In genomic region chr17:28622300-28622759, GRCm38 (mm10) we compare ENCODE assay signal across 8 mouse cellular contexts. TPM values are rescaled to one million over a fixed set of nuclear protein-coding genes. Genes with fewer than 3 reads are reported as not detected.
DNase-seq lines count a peak whose midpoint lies in the region; ATAC-seq and TF ChIP-seq lines count a peak whose summit lies in the region.

Gene Srpk1, minus strand, starts transcription at chr17:28622709.

- H3K4me1 ChIP-seq in forebrain, embryonic 11.5 days (replicated peaks; ENCODE audit: control insufficient read depth, insufficient read depth, low read length): peaks cover 6% of the 10 kb centered on the region
- peaks cover 15% of the 10 kb centered on the region for H3K4me1 ChIP-seq in heart, embryonic 16.5 days (ENCODE audit: control insufficient read depth, insufficient read depth, low read length)
- peaks cover 49% of the 10 kb centered on the region for H3K4me1 ChIP-seq in liver, embryonic 15.5 days (replicated peaks)
- peaks cover 27% of the 10 kb centered on the region for H3K4me1 ChIP-seq in neural tube, embryonic 12.5 days
- peaks cover 13% of the 10 kb centered on the region for H3K4me1 ChIP-seq in testis, adult 2 months (ENCODE audit: control insufficient read depth, insufficient read depth, low read length)

- H3K27me3 ChIP-seq in forebrain, embryonic 11.5 days (ENCODE audit: control insufficient read depth, insufficient read depth, low read length): no peaks in the 10 kb centered on the region
- H3K27me3 ChIP-seq in heart, embryonic 16.5 days (ENCODE audit: control insufficient read depth, insufficient read depth, low read length): no peaks in the 10 kb centered on the region
- 0 out of 2 replicates have a peak, but pooled peaks cover 2% of the 10 kb centered on the region for H3K27me3 ChIP-seq in liver, embryonic 15.5 days
- no peaks in the 10 kb centered on the region for H3K27me3 ChIP-seq in neural tube, embryonic 12.5 days (replicated peaks)
- H3K27me3 ChIP-seq in testis, adult 2 months (ENCODE audit: control insufficient read depth, insufficient read depth, low read length): no peaks in the 10 kb centered on the region

- TF ChIP-seq CTCF in testis, adult 2 months (IDR thresholded peaks at IDR 0.05; ENCODE audit: control insufficient read depth, insufficient read depth, insufficient replicate concordance, low read depth, low read length): no peak

- peaks cover 5% of the 10 kb centered on the region for H3K36me3 ChIP-seq in forebrain, embryonic 11.5 days (ENCODE audit: control insufficient read depth, insufficient read depth, low read length)
- H3K36me3 ChIP-seq in heart, embryonic 16.5 days (ENCODE audit: control insufficient read depth, insufficient read depth): 0 out of 2 replicates have a peak, but pooled peaks cover 6% of the 10 kb centered on the region
- 0 out of 2 replicates have a peak, but pooled peaks cover 12% of the 10 kb centered on the region for H3K36me3 ChIP-seq in liver, embryonic 15.5 days (replicated peaks)
- peaks cover 21% of the 10 kb centered on the region for H3K36me3 ChIP-seq in neural tube, embryonic 12.5 days
- peaks cover 1% of the 10 kb centered on the region for H3K36me3 ChIP-seq in testis, adult 2 months (ENCODE audit: control insufficient read depth, insufficient read depth, low read length)

- H3K27ac ChIP-seq in forebrain, embryonic 11.5 days (ENCODE audit: low read depth, low read length): peak within 1 kb of the TSS; percentile 81
- peak within 1 kb of the TSS; percentile 84 for H3K27ac ChIP-seq in heart, embryonic 16.5 days (ENCODE audit: low read length)
- peak within 1 kb of the TSS; percentile 80 for H3K27ac ChIP-seq in liver, embryonic 15.5 days (replicated peaks)
- H3K27ac ChIP-seq in neural tube, embryonic 12.5 days: peak within 1 kb of the TSS; percentile 88
- H3K27ac ChIP-seq in testis, adult 2 months (ENCODE audit: control insufficient read depth, insufficient read depth, low read depth, low read length): peak within 1 kb of the TSS; percentile 93

- TF ChIP-seq POLR2A in testis, adult 2 months (IDR thresholded peaks at IDR 0.05; ENCODE audit: control insufficient read depth, low read depth, low read length): peak; percentile 88

- peak within 1 kb of the TSS; percentile 97 for H3K9ac ChIP-seq in forebrain, embryonic 11.5 days (ENCODE audit: low read length)
- H3K9ac ChIP-seq in heart, embryonic 16.5 days (ENCODE audit: low read length): peak within 1 kb of the TSS; percentile 98
- H3K9ac ChIP-seq in liver, embryonic 15.5 days: peak within 1 kb of the TSS; percentile 86
- H3K9ac ChIP-seq in neural tube, embryonic 12.5 days: peak within 1 kb of the TSS; percentile 98

- peak within 1 kb of the TSS; percentile 91 for H3K4me2 ChIP-seq in forebrain, embryonic 11.5 days (ENCODE audit: low read depth, low read length, severe bottlenecking)
- H3K4me2 ChIP-seq in heart, embryonic 16.5 days (ENCODE audit: low read depth, low read length): peak within 1 kb of the TSS; percentile 72
- H3K4me2 ChIP-seq in liver, embryonic 15.5 days: peak within 1 kb of the TSS; percentile 99
- H3K4me2 ChIP-seq in neural tube, embryonic 12.5 days (replicated peaks): peak within 1 kb of the TSS; percentile 88

- peak; percentile 66 to 71 for DNase-seq in CD8-positive naive resting alpha-beta T cell, adult 2 months (ENCODE audit: low read depth in 2 of 2, low spot score in 2 of 2)
- peak; percentile 70 for DNase-seq in c-Kit-positive CD71-negative TER-119-negative erythroid progenitor cells, embryonic 14.5 days (ENCODE audit: low read depth)
- DNase-seq in forebrain, embryonic 11.5 days (ENCODE audit: low spot score): peak; percentile 96
- peak; percentile 92 to 97 for DNase-seq in kidney, postnatal 36 days

- ATAC-seq in forebrain, embryonic 11.5 days (replicated peaks; ENCODE audit: low FRiP score): peak; percentile 95
- ATAC-seq in heart, embryonic 16.5 days (replicated peaks; ENCODE audit: extremely low read depth, insufficient read depth, low FRiP score): peak; percentile 94
- ATAC-seq in liver, embryonic 15.5 days (ENCODE audit: insufficient read depth): peak; percentile 88
- peak; percentile 95 for ATAC-seq in neural tube, embryonic 12.5 days (ENCODE audit: low FRiP score, low read depth)

- H3K4me3 ChIP-seq in forebrain, embryonic 11.5 days (ENCODE audit: low read depth, low read length): peak within 1 kb of the TSS; percentile 99
- H3K4me3 ChIP-seq in heart, embryonic 16.5 days (ENCODE audit: low read length): peak within 1 kb of the TSS; percentile 99
- peak within 1 kb of the TSS; percentile 93 for H3K4me3 ChIP-seq in liver, embryonic 15.5 days (replicated peaks)
- peak within 1 kb of the TSS; percentile 99 for H3K4me3 ChIP-seq in neural tube, embryonic 12.5 days
- peak within 1 kb of the TSS; percentile 99 for H3K4me3 ChIP-seq in testis, adult 2 months (ENCODE audit: control insufficient read depth, low read depth, low read length)

- under 1% methylated on average over 37 of the region's 53 CpGs for WGBS in forebrain, embryonic 11.5 days
- under 1% methylated on average over 50 of the region's 53 CpGs for WGBS in heart, embryonic 16.5 days
- under 1% methylated on average over 52 of the region's 53 CpGs for WGBS in liver, embryonic 15.5 days (ENCODE audit: insufficient replicate concordance)
- under 1% methylated on average over 53 of the region's 53 CpGs for WGBS in neural tube, embryonic 12.5 days

- H3K9me3 ChIP-seq in forebrain, embryonic 11.5 days (ENCODE audit: control insufficient read depth, low read length): no peaks in the 10 kb centered on the region
- H3K9me3 ChIP-seq in heart, embryonic 16.5 days (replicated peaks; ENCODE audit: control insufficient read depth, low read length): no peaks in the 10 kb centered on the region
- no peaks in the 10 kb centered on the region for H3K9me3 ChIP-seq in liver, embryonic 15.5 days (replicated peaks)
- no peaks in the 10 kb centered on the region for H3K9me3 ChIP-seq in neural tube, embryonic 12.5 days

RNA-seq across cellular contexts. Expression of gene Srpk1, which starts in this region (rescaled TPM):
- 135 and 141 TPM in 2 replicates for polyA plus RNA-seq in forebrain, embryonic 11.5 days (2014; fragmentation: Nextera tagmentation; extraction: Ambion mirVana)
- polyA plus RNA-seq in heart, embryonic 16.5 days (2015; fragmentation: Nextera tagmentation; extraction: Ambion mirVana): 44.3 and 44.9 TPM in 2 replicates
- 24.7 and 30.2 TPM in 2 replicates for polyA plus RNA-seq in liver, embryonic 15.5 days (2015; fragmentation: Nextera tagmentation; extraction: Ambion mirVana)
- polyA plus RNA-seq in neural tube, embryonic 12.5 days (2016; fragmentation: Nextera tagmentation; extraction: Ambion mirVana): 96.1 and 107 TPM in 2 replicates
- 167 and 171 TPM in 2 replicates for polyA plus RNA-seq in testis, adult 2 months (2012; rRNA removed)

Comparison
In these comparisons a context has a peak if more than half of its experiments do, and no peak if none do; other contexts are left out.
1. Peak in every context shown above with its lines: DNase-seq, ATAC-seq, H3K4me3 ChIP-seq and H3K27ac ChIP-seq.